Mouse (Mus musculus) cerebellum, postnatal 36 days (tissue): Measurements from ENCODE around the gene Pde6h.
"Not testable (repeated sequence)": the region's sequence is repeated elsewhere in the genome, so short reads cannot be mapped to it uniquely, and the experiment has no call there.

ENCODE experiments used
- DNase-seq, 2 experiments: peaks; one replicate each; pipeline ENCODE4 v3.0.0; 2021 to 2022; ENCODE audit warnings: mixed read lengths in 2 of 2

The Pde6h gene

GRCm38 (mm10) chr6:136923532-136923931, at the start of gene Pde6h:
Gene Pde6h, plus strand, starts transcription at chr6:136923832.
- DNase-seq = no peak

GRCm38 (mm10) chr6:136874599-136874998, 49.0 kb upstream of the Pde6h start:
- no peak for DNase-seq

- DNase-seq = no peak
Measured at GRCm38 (mm10) chr6:136875670-136876069, 48.0 kb upstream of the Pde6h start, which contains the start of gene Mgp. Gene Mgp, minus strand, starts transcription at chr6:136875823.

GRCm38 (mm10) chr6:136881678-136882077, 42.0 kb upstream of the Pde6h start:
- DNase-seq = no peak

- no peak for DNase-seq
Measured at GRCm38 (mm10) chr6:136883431-136883915, 40.2 kb upstream of the Pde6h start.

- DNase-seq = no peak
Measured at GRCm38 (mm10) chr6:136883961-136884360, 39.7 kb upstream of the Pde6h start.

- DNase-seq = not testable (repeated sequence)
Measured at GRCm38 (mm10) chr6:136884766-136885165, 38.9 kb upstream of the Pde6h start.

GRCm38 (mm10) chr6:136887854-136888253, 35.8 kb upstream of the Pde6h start:
- no peak for DNase-seq

- no peak for DNase-seq
Measured at GRCm38 (mm10) chr6:136889067-136889466, 34.6 kb upstream of the Pde6h start.

- no peak for DNase-seq
Measured at GRCm38 (mm10) chr6:136889554-136889953, 34.1 kb upstream of the Pde6h start.

GRCm38 (mm10) chr6:136892002-136892401, 31.6 kb upstream of the Pde6h start:
- DNase-seq = no peak

GRCm38 (mm10) chr6:136894532-136895339, 28.9 kb upstream of the Pde6h start:
- DNase-seq = no peak

- no peak for DNase-seq
Measured at GRCm38 (mm10) chr6:136897789-136898188, 25.8 kb upstream of the Pde6h start.

GRCm38 (mm10) chr6:136898222-136898621, 25.4 kb upstream of the Pde6h start:
- no peak for DNase-seq

- DNase-seq = no peak
Measured at GRCm38 (mm10) chr6:136898954-136899353, 24.7 kb upstream of the Pde6h start.

GRCm38 (mm10) chr6:136900369-136901009, 23.1 kb upstream of the Pde6h start:
- DNase-seq = no peak

- no peak for DNase-seq
Measured at GRCm38 (mm10) chr6:136901010-136901409, 22.6 kb upstream of the Pde6h start.

GRCm38 (mm10) chr6:136902527-136902926, 21.1 kb upstream of the Pde6h start:
- no peak for DNase-seq

- DNase-seq = no peak
Measured at GRCm38 (mm10) chr6:136903885-136904470, 19.7 kb upstream of the Pde6h start.

- DNase-seq = no peak
Measured at GRCm38 (mm10) chr6:136906283-136906936, 17.2 kb upstream of the Pde6h start.

GRCm38 (mm10) chr6:136906937-136907293, 16.7 kb upstream of the Pde6h start:
- DNase-seq = no peak

GRCm38 (mm10) chr6:136910247-136910890, 13.3 kb upstream of the Pde6h start:
- DNase-seq = no peak
